Mouse (Mus musculus) brain, embryonic 14.5 days (tissue): ENCODE measurements around the gene Slc38a1.

Experiments used
- CTCF ChIP-seq: fragments of 200-500 bp; IDR thresholded peaks from 2 replicates; pipeline ENCODE4 v1.5.1; 2012; ENCODE audit warnings: inconsistent platforms, mild to moderate bottlenecking, moderate library complexity, borderline replicate concordance; ENCODE audit not compliant: insufficient read depth, insufficient read length; ENCODE audit errors: extremely low read depth
- POLR2A ChIP-seq: fragments of 200-500 bp; IDR thresholded peaks from 2 replicates; pipeline ENCODE4 v1.6.1; 2012; ENCODE audit warnings: mild to moderate bottlenecking, inconsistent platforms, borderline replicate concordance; ENCODE audit not compliant: poor library complexity, insufficient read depth, insufficient read length, severe bottlenecking; ENCODE audit errors: extremely low read depth

DNA sequence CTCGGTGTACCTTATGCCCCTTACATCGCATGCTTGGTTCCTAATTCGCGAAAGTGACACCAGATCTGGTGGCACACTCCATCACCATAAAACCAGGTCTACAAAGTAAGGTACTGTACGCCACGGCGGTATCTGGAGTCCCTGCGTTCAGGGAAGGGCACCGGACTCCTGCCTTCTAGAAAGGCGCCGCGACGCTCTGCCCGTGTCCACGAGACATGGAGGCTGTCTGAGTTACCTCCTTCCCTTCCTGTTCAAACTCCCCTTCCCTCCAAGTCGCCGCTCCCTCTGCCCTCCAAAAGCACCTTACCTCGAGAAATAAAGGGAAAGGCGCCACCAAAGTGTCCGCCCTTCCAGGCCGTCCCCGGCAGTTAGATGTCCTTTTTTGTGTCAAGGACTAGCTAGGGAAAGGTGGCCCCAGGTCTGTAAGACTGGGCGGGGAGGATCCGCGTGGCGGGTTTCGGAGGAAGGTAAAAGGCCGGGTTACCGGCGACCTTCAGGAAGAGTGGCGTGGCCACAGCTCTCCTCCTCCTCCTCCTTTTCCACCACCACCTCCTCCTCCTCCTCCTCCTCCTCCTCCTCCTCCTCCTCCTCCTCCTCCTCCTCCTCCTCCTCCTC, 785 bp downstream of the Slc38a1 start:
- TF ChIP-seq POLR2A: no peak
- TF ChIP-seq CTCF: no peak
